Mouse (Mus musculus) right cerebral cortex, postnatal 10 days (tissue): ENCODE results near the gene Ubl7.
"Not testable (repeated sequence)": the region's sequence is repeated elsewhere in the genome, so short reads cannot be mapped to it uniquely, and the experiment has no call there.

Source experiments
- DNase-seq, 2 experiments: peaks; one replicate each; pipeline ENCODE4 v3.0.0; 2021; ENCODE audit warnings: low spot score in 2 of 2

Gene Ubl7

GRCm38 (mm10) chr9:57910254-57911160, at the start of gene Ubl7:
TSS of gene Ubl7 (plus strand) at chr9:57910979.
- peak; percentile 94 to 95 for DNase-seq

- DNase-seq: peak; percentile 84 to 86
Measured at GRCm38 (mm10) chr9:57861951-57862471, 48.8 kb upstream of the Ubl7 start.

- DNase-seq: no peak
Measured at GRCm38 (mm10) chr9:57864336-57864735, 46.4 kb upstream of the Ubl7 start.

GRCm38 (mm10) chr9:57866530-57866929, 44.2 kb upstream of the Ubl7 start:
- DNase-seq: no peak

- DNase-seq: peak; percentile 44 to 61
Measured at GRCm38 (mm10) chr9:57867236-57867635, 43.5 kb upstream of the Ubl7 start.

GRCm38 (mm10) chr9:57867880-57868279, 42.9 kb upstream of the Ubl7 start:
- DNase-seq: no peak

- no peak for DNase-seq
Measured at GRCm38 (mm10) chr9:57868767-57869166, 42.0 kb upstream of the Ubl7 start.

GRCm38 (mm10) chr9:57870273-57870816, 40.4 kb upstream of the Ubl7 start:
- no peak for DNase-seq

GRCm38 (mm10) chr9:57874134-57874533, 36.6 kb upstream of the Ubl7 start:
- no peak for DNase-seq

GRCm38 (mm10) chr9:57874994-57875393, 35.8 kb upstream of the Ubl7 start:
- no peak for DNase-seq

- DNase-seq: no peak
Measured at GRCm38 (mm10) chr9:57879213-57879612, 31.6 kb upstream of the Ubl7 start.

- no peak for DNase-seq
Measured at GRCm38 (mm10) chr9:57880278-57880677, 30.5 kb upstream of the Ubl7 start.

GRCm38 (mm10) chr9:57881781-57882180, 29.0 kb upstream of the Ubl7 start:
- not testable (repeated sequence) for DNase-seq

- no peak for DNase-seq
Measured at GRCm38 (mm10) chr9:57883413-57883812, 27.4 kb upstream of the Ubl7 start.

GRCm38 (mm10) chr9:57888119-57888518, 22.7 kb upstream of the Ubl7 start:
- no peak for DNase-seq

- no peak for DNase-seq
Measured at GRCm38 (mm10) chr9:57900478-57900877, 10.3 kb upstream of the Ubl7 start.

- peak; percentile 44 to 60 for DNase-seq
Measured at GRCm38 (mm10) chr9:57901197-57901596, 9.6 kb upstream of the Ubl7 start.

- no peak for DNase-seq
Measured at GRCm38 (mm10) chr9:57901601-57902000, 9.2 kb upstream of the Ubl7 start.

- no peak for DNase-seq
Measured at GRCm38 (mm10) chr9:57902132-57902531, 8.6 kb upstream of the Ubl7 start.

GRCm38 (mm10) chr9:57903589-57904249, 7.1 kb upstream of the Ubl7 start:
- no peak for DNase-seq

- DNase-seq: no peak
Measured at GRCm38 (mm10) chr9:57904250-57904644, 6.5 kb upstream of the Ubl7 start.

- no peak for DNase-seq
Measured at GRCm38 (mm10) chr9:57907206-57907605, 3.6 kb upstream of the Ubl7 start.
